Mouse (Mus musculus) CH12.LX (cell line): ENCODE results near the gene Gm3164.
"Not testable (repeated sequence)": the region's sequence is repeated elsewhere in the genome, so short reads cannot be mapped to it uniquely, and the experiment has no call there.

Experiments
- BHLHE40 ChIP-seq: IDR thresholded peaks from 2 replicates; pipeline ENCODE4 v1.6.1; 2011; ENCODE audit warnings: mild to moderate bottlenecking, low read depth, low read length, improper control_type of control experiment
- CTCF ChIP-seq, 2 experiments: IDR thresholded peaks in 1 of 2; conservative IDR thresholded peaks in 1 of 2; 2 replicates each; pipeline ENCODE4 v1.5.1; 2011 to 2012; ENCODE audit warnings: low read depth in 2 of 2, low read length in 2 of 2, improper control_type of control experiment in 1 of 2, inconsistent platforms in 1 of 2, mild to moderate bottlenecking in 1 of 2, moderate library complexity in 1 of 2
- E2F4 ChIP-seq: IDR thresholded peaks from 2 replicates; pipeline ENCODE4 v1.6.1; 2011; ENCODE audit warnings: low read depth, low read length, improper control_type of control experiment; ENCODE audit not compliant: insufficient replicate concordance
- HCFC1 ChIP-seq: IDR thresholded peaks from 2 replicates; pipeline ENCODE4 v1.6.1; 2012; ENCODE audit warnings: low read depth, mild to moderate bottlenecking, inconsistent platforms, low read length, improper control_type of control experiment
- MAFK ChIP-seq: IDR thresholded peaks from 2 replicates; pipeline ENCODE4 v1.6.1; 2011; ENCODE audit warnings: low read length, improper control_type of control experiment; ENCODE audit not compliant: insufficient replicate concordance
- MAX ChIP-seq: IDR thresholded peaks from 2 replicates; pipeline ENCODE4 v1.6.1; 2011; ENCODE audit warnings: low read length, improper control_type of control experiment
- MXI1 ChIP-seq: IDR thresholded peaks from 2 replicates; pipeline ENCODE4 v1.6.1; 2011; ENCODE audit warnings: mild to moderate bottlenecking, low read depth, low read length, improper control_type of control experiment
- PAX5 ChIP-seq: IDR thresholded peaks from 2 replicates; pipeline ENCODE4 v1.6.1; 2012; ENCODE audit warnings: low read length, inconsistent platforms, mixed read lengths
- POLR2A ChIP-seq: IDR thresholded peaks from 2 replicates; pipeline ENCODE4 v1.6.1; 2011; ENCODE audit warnings: low read depth, mild to moderate bottlenecking, improper control_type of control experiment, low read length
- POLR2AphosphoS2 ChIP-seq: IDR thresholded peaks from 2 replicates; pipeline ENCODE4 v1.6.1; 2011; ENCODE audit warnings: low read depth, low read length, improper control_type of control experiment
- SMC3 ChIP-seq: IDR thresholded peaks from 2 replicates; pipeline ENCODE4 v1.6.1; 2011; ENCODE audit warnings: low read depth, low read length, improper control_type of control experiment
- TCF12 ChIP-seq: IDR thresholded peaks from 2 replicates; pipeline ENCODE4 v1.6.1; 2014; ENCODE audit warnings: low read depth, mild to moderate bottlenecking, inconsistent platforms, low read length, improper control_type of control experiment

DNA sequence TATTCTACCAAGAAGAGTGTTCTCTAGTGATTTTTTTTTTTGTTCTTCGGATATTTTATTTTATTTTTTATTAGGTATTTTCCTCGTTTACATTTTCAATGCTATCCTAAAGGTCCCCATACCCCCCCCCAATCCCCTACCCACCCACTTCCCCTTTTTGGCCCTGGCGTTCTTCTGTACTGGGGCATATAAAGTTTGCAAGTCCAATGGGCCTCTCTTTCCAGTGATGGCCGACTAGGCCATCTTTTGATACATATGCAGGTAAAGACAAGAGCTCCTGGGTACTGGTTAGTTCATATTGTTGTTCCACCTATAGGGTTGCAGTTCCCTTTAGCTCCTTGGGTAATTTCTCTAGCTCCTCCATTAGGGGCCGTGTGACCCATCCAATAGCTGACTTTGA lies 14.0 kb upstream of the Gm3164 start:
- not testable (repeated sequence) for TF ChIP-seq E2F4; TCF12; MAX; POLR2A; MAFK; SMC3; POLR2AphosphoS2; PAX5; CTCF (conservative IDR thresholded peaks at IDR 0.05 in 1 of 2, IDR thresholded peaks at IDR 0.05 in 1 of 2; ENCODE audit: low read depth in 2 of 2, low read length in 2 of 2); MXI1; HCFC1; BHLHE40
